ENCODE assay signal across 16 mouse cellular contexts in the genomic region with DNA sequence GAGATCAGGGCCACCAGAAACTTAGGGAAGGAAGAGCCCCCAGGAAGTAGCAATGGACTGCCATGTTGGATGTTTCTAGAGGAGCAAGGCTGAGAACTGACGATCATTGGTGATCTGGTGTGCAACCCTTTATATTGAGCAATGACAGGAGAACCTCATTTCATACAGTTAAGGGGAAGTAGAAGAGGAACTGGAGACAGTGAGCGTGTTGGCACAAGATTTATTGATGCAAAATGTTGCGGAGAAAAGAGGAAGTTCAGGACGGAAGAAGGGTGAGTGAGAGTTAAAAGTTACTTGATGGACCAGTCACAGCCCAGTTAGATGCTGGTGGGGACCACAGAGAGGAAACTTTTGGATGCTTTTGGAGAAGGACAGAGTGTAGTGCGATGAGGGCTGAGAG. TPM values are rescaled to one million over a fixed set of nuclear protein-coding genes. Genes with fewer than 3 reads are reported as not detected.
DNase-seq lines count a peak whose midpoint lies in the region; ATAC-seq and TF ChIP-seq lines count a peak whose summit lies in the region.
"Had no signal": no experiment of that assay in that cellular context is flagged by ENCODE, and none has a peak within 500 bp of the region (broad histone marks: within the 10 kb centered on the region; RNA-seq: fewer than 3 reads in every experiment).

No protein-coding gene starts in this region.

- TF ChIP-seq POLR2A in CH12.LX (IDR thresholded peaks at IDR 0.05; ENCODE audit: low read depth, low read length): no peak

- H3K9me3 ChIP-seq in lung, postnatal 0 days (ENCODE audit: low read length): no peaks in the 10 kb centered on the region
- H3K9me3 ChIP-seq in CH12.LX (replicated peaks; ENCODE audit: low read length): no peaks in the 10 kb centered on the region
- H3K9me3 ChIP-seq: forebrain, embryonic 12.5 days; heart, embryonic 15.5 days; hindbrain, embryonic 12.5 days; liver, embryonic 13.5 days had no signal

- in situ Hi-C loops in CH12.LX (cut with MboI; ENCODE audit: low pct_ligation_motif_present, low pct_unique_long_range_greater_than_20kb, low sequenced_read_pairs): no loop called here

- no peak for TF ChIP-seq CTCF in lung, postnatal 0 days (IDR thresholded peaks at IDR 0.05)
- no peak for TF ChIP-seq CTCF in CH12.LX (conservative IDR thresholded peaks at IDR 0.05 in 1 of 2, IDR thresholded peaks at IDR 0.05 in 1 of 2; ENCODE audit: low read depth in 2 of 2, low read length in 2 of 2)
- TF ChIP-seq CTCF in layer of hippocampus, adult 2 months (conservative IDR thresholded peaks at IDR 0.05): no peak

- no peak; the same call in 1 of the 2 replicates for ATAC-seq in lung, postnatal 0 days
- ATAC-seq in granulocyte monocyte progenitor cell, adult 5-6 weeks (replicated peaks; ENCODE audit: poor library complexity, severe bottlenecking): peak; percentile 96
- ATAC-seq: CD4-positive, CD25-positive, alpha-beta regulatory T cell, adult 4 months; midbrain, embryonic 16.5 days had no signal

- WGBS in lung, postnatal 0 days: 93% methylated on average over 5 of the region's 5 CpGs

- no peak for TF ChIP-seq RAD21 in CH12.LX (IDR thresholded peaks at IDR 0.05; ENCODE audit: low read depth, low read length)

- H3K4me1 ChIP-seq in lung, postnatal 0 days (ENCODE audit: insufficient read depth, low read depth, low read length): no peaks in the 10 kb centered on the region
- H3K4me1 ChIP-seq in CH12.LX (ENCODE audit: control insufficient read depth in 1 of 2, insufficient read depth in 2 of 2): peaks cover 9 to 23% of the 10 kb centered on the region in 2 experiments
- H3K4me1 ChIP-seq: forebrain, embryonic 12.5 days; heart, embryonic 15.5 days; hindbrain, embryonic 12.5 days; liver, embryonic 13.5 days had no signal

- no peaks in the 10 kb centered on the region for H3K79me2 ChIP-seq in CH12.LX (replicated peaks; ENCODE audit: control insufficient read depth, extremely low read depth, insufficient read depth, poor library complexity, severe bottlenecking)

- no peak overlapping the region for H3K4me3 ChIP-seq in lung, postnatal 0 days (ENCODE audit: low read depth, low read length)
- H3K4me3 ChIP-seq in CH12.LX (replicated peaks in 1 of 3; ENCODE audit: low read depth in 2 of 3, low read length in 2 of 3, poor library complexity in 1 of 3): no peak overlapping the region
- H3K4me3 ChIP-seq in layer of hippocampus, adult 2 months: no peak overlapping the region
- H3K4me3 ChIP-seq: forebrain, embryonic 12.5 days; heart, embryonic 15.5 days; hindbrain, embryonic 12.5 days; liver, embryonic 13.5 days had no signal

- H3K27me3 ChIP-seq in lung, postnatal 0 days (replicated peaks; ENCODE audit: insufficient read depth, low read length): no peaks in the 10 kb centered on the region
- no peaks in the 10 kb centered on the region for H3K27me3 ChIP-seq in CH12.LX (replicated peaks)
- H3K27me3 ChIP-seq: forebrain, embryonic 12.5 days; heart, embryonic 15.5 days; hindbrain, embryonic 12.5 days; liver, embryonic 13.5 days had no signal

- H3K27ac ChIP-seq in lung, postnatal 0 days (ENCODE audit: low read length): no peak overlapping the region
- H3K27ac ChIP-seq in CH12.LX (ENCODE audit: insufficient read depth, low read depth): no peak overlapping the region
- H3K27ac ChIP-seq in layer of hippocampus, adult 2 months: no peak overlapping the region
- H3K27ac ChIP-seq: forebrain, embryonic 12.5 days; heart, embryonic 15.5 days; hindbrain, embryonic 12.5 days; liver, embryonic 13.5 days had no signal

- H3K9ac ChIP-seq in lung, postnatal 0 days (replicated peaks; ENCODE audit: low read depth): no peak overlapping the region
- no peak overlapping the region for H3K9ac ChIP-seq in CH12.LX (ENCODE audit: insufficient read depth, low read depth)
- H3K9ac ChIP-seq: forebrain, embryonic 12.5 days; heart, embryonic 15.5 days; hindbrain, embryonic 12.5 days; liver, embryonic 13.5 days had no signal

- no peaks in the 10 kb centered on the region for H3K36me3 ChIP-seq in lung, postnatal 0 days (ENCODE audit: insufficient read depth, low read length)
- no peaks in the 10 kb centered on the region for H3K36me3 ChIP-seq in CH12.LX (replicated peaks in 1 of 2; ENCODE audit: control insufficient read depth in 1 of 2, insufficient read depth in 1 of 2, low read length in 1 of 2)
- H3K36me3 ChIP-seq: forebrain, embryonic 12.5 days; heart, embryonic 15.5 days; hindbrain, embryonic 12.5 days; liver, embryonic 13.5 days had no signal

- DNase-seq in lung, postnatal 0 days (ENCODE audit: low spot score): peak; percentile 39
- no peak for DNase-seq in lung, postnatal 10 days
- peak; percentile 88 for DNase-seq in CH12.LX (ENCODE audit: extremely low read depth)
- peak; percentile 22 for DNase-seq in skeletal muscle tissue, adult 2 months (ENCODE audit: low read depth, low spot score)
- no peak for DNase-seq in layer of hippocampus, adult 2 months (ENCODE audit: low spot score in 2 of 2)
- no peak for DNase-seq in urinary bladder, postnatal 4 days (ENCODE audit: low spot score in 2 of 2)
- DNase-seq: cerebellum, adult 11-12 months; cerebellum, postnatal 25 days; liver, embryonic 13.5 days; thymus, postnatal 4 days had no signal

- no peak for TF ChIP-seq EP300 in lung, postnatal 0 days (IDR thresholded peaks at IDR 0.05)
- TF ChIP-seq EP300 in CH12.LX (IDR thresholded peaks at IDR 0.05; ENCODE audit: low read length): peak; percentile 84

- H3K4me2 ChIP-seq in lung, postnatal 0 days (replicated peaks; ENCODE audit: low read depth, low read length): no peak overlapping the region
- peak overlapping the region; percentile 26; the same call in 1 of the 2 replicates for H3K4me2 ChIP-seq in CH12.LX (ENCODE audit: insufficient read depth, low read depth, poor library complexity, severe bottlenecking)
- H3K4me2 ChIP-seq: forebrain, embryonic 12.5 days; heart, embryonic 15.5 days; hindbrain, embryonic 12.5 days; liver, embryonic 13.5 days had no signal

- dilution Hi-C loops in CH12.LX (cut with MboI; ENCODE audit: extremely low pct_ligation_motif_present, extremely low pct_unique_long_range_greater_than_20kb, low sequenced_read_pairs): no loop called here

TF ChIP-seq in CH12.LX, 34 proteins besides CTCF, POLR2A, EP300 and RAD21:
- TF ChIP-seq IRF4 (IDR thresholded peaks at IDR 0.05; ENCODE audit: low read depth, low read length) (peak; percentile 40; the same call in 1 of the 2 replicates), POLR2AphosphoS2 (IDR thresholded peaks at IDR 0.05; ENCODE audit: low read depth, low read length) (no peak), BHLHE40 (IDR thresholded peaks at IDR 0.05; ENCODE audit: low read depth, low read length) (peak; percentile 45; the same call in 1 of the 2 replicates), ZKSCAN1 (IDR thresholded peaks at IDR 0.05; ENCODE audit: borderline replicate concordance, low read depth, low read length) (no peak)

RNA-seq across cellular contexts. Expression of gene Masp1, which starts 36.6 kb away (rescaled TPM):
- 1.2 and 1.3 TPM in 2 replicates for polyA plus RNA-seq in lung, postnatal 0 days (2015; fragmentation: Nextera tagmentation; extraction: Ambion mirVana)
- 0.08 TPM in 1 of 2 replicates, not detected in the other for total RNA-seq in CH12.LX (2012; rRNA removed)
- total RNA-seq in CH12.LX (2014; rRNA removed): 0.11 and 0.15 TPM in 2 replicates
- 0.34 and 0.42 TPM in 2 replicates for polyA plus RNA-seq in CH12.LX (2012; ENCODE audit: insufficient read length, low read depth)
- not detected in 2 replicates for total RNA-seq in granulocyte monocyte progenitor cell, adult 5-6 weeks (2014; fragmentation: Nextera tagmentation)
- total RNA-seq in granulocyte monocyte progenitor cell, adult 5-6 weeks (2017): not detected in 2 replicates
- total RNA-seq in layer of hippocampus, adult 2 months (2021): 10 to 100 TPM; 12.4 to 12.6 TPM
- polyA plus RNA-seq: CD4-positive, CD25-positive, alpha-beta regulatory T cell, adult 4 months had no signal

RNA-seq across cellular contexts. Expression of gene Rtp4, which starts 37.1 kb away (rescaled TPM):
- 27.8 and 34.8 TPM in 2 replicates for polyA plus RNA-seq in lung, postnatal 0 days (2015; fragmentation: Nextera tagmentation; extraction: Ambion mirVana)
- total RNA-seq in CH12.LX (2012; rRNA removed) (not detected in 2 replicates), CH12.LX (2014; rRNA removed) (0.28 TPM in 2 replicates)
- 0.21 and 0.26 TPM in 2 replicates for polyA plus RNA-seq in CH12.LX (2012; ENCODE audit: insufficient read length, low read depth)
- total RNA-seq in granulocyte monocyte progenitor cell, adult 5-6 weeks (2014; fragmentation: Nextera tagmentation): 1.7 and 2.0 TPM in 2 replicates
- 2.2 and 3.6 TPM in 2 replicates for total RNA-seq in granulocyte monocyte progenitor cell, adult 5-6 weeks (2017)
- 1 to 10 TPM; 1.6 to 1.9 TPM for total RNA-seq in layer of hippocampus, adult 2 months (2021)

Comparison
In these comparisons a context has a peak if more than half of its experiments do, and no peak if none do; other contexts are left out.
1. DNase-seq: peak in lung, postnatal 0 days (single experiment), CH12.LX (single experiment) and skeletal muscle tissue, adult 2 months (single experiment); none in lung, postnatal 10 days (single experiment), layer of hippocampus, adult 2 months (0 of 2) and urinary bladder, postnatal 4 days (0 of 2).
2. RNA of gene Masp1, which starts 36.6 kb away (total RNA-seq): 12.4 to 12.6 TPM in layer of hippocampus, adult 2 months; 0.08 to 0.15 TPM in CH12.LX and not detected in granulocyte monocyte progenitor cell, adult 5-6 weeks; every median in the first group is over 10 times any median in the second.